Mouse (Mus musculus) forebrain, embryonic 16.5 days (tissue): ENCODE results near the gene Ssc4d. TPM values are rescaled to one million over a fixed set of nuclear protein-coding genes. Genes with fewer than 3 reads are reported as not detected.

Source experiments
- polyA plus RNA-seq: library from polyadenylated mRNA; unstranded; fragments of >200 nt; fragmentation: Nextera tagmentation; extraction: Ambion mirVana; gene quantifications from 2 replicates; pipeline ENCODE4 v1.2.1, GENCODE M21; 2015

The Ssc4d gene
- polyA plus RNA-seq, 1 experiment from 2014 or later, result 1.0 TPM

Other genes with a start within 250 kb of the Ssc4d start
- gene Tmem120a, start 230.1 kb downstream of the Ssc4d start, polyA plus RNA-seq, result 81.3 and 82.9 TPM in 2 replicates
- 0.23 and 0.35 TPM in 2 replicates for gene Styxl1, start 196.1 kb downstream of the Ssc4d start, polyA plus RNA-seq
- gene Mdh2, start 196.1 kb downstream of the Ssc4d start, polyA plus RNA-seq, result 562 and 563 TPM in 2 replicates
- gene Srrm3, start 167.6 kb downstream of the Ssc4d start, polyA plus RNA-seq, result 44.0 and 60.9 TPM in 2 replicates
- 7.3 and 9.6 TPM in 2 replicates for gene Hspb1, start 86.6 kb downstream of the Ssc4d start, polyA plus RNA-seq
- gene Ywhag, start 39.9 kb downstream of the Ssc4d start, polyA plus RNA-seq, result 870 and 902 TPM in 2 replicates
- 0.19 TPM in 1 of 2 replicates, not detected in the other for gene Zp3, start 5.6 kb upstream of the Ssc4d start, polyA plus RNA-seq
- gene Dtx2, start 20.3 kb upstream of the Ssc4d start, polyA plus RNA-seq, result 26.4 and 28.1 TPM in 2 replicates
- not detected in 2 replicates for gene Upk3b, start 64.0 kb upstream of the Ssc4d start, polyA plus RNA-seq
- not detected in 2 replicates for gene Upk3bl, start 80.0 kb upstream of the Ssc4d start, polyA plus RNA-seq
- 5.9 and 9.1 TPM in 2 replicates for gene Rasa4, start 109.4 kb upstream of the Ssc4d start, polyA plus RNA-seq
- gene Polr2j, start 142.1 kb upstream of the Ssc4d start, polyA plus RNA-seq, result 214 and 228 TPM in 2 replicates
- 32.1 and 32.7 TPM in 2 replicates for gene Lrwd1, start 161.5 kb upstream of the Ssc4d start, polyA plus RNA-seq
- gene Alkbh4, start 161.6 kb upstream of the Ssc4d start, polyA plus RNA-seq, result 18.0 and 19.4 TPM in 2 replicates
- 41.1 and 44.2 TPM in 2 replicates for gene Orai2, start 196.2 kb upstream of the Ssc4d start, polyA plus RNA-seq
- gene Prkrip1, start 224.4 kb upstream of the Ssc4d start, polyA plus RNA-seq, result 54.0 and 63.0 TPM in 2 replicates